Mouse (Mus musculus): ENCODE measurements at regions not wholly inside any gene's neighbourhood (a gene's known extent, or its start where the extent isn't known, plus 50 kb on each side); places are given as distances from the start of the nearest gene placed in this dataset.

DNA sequence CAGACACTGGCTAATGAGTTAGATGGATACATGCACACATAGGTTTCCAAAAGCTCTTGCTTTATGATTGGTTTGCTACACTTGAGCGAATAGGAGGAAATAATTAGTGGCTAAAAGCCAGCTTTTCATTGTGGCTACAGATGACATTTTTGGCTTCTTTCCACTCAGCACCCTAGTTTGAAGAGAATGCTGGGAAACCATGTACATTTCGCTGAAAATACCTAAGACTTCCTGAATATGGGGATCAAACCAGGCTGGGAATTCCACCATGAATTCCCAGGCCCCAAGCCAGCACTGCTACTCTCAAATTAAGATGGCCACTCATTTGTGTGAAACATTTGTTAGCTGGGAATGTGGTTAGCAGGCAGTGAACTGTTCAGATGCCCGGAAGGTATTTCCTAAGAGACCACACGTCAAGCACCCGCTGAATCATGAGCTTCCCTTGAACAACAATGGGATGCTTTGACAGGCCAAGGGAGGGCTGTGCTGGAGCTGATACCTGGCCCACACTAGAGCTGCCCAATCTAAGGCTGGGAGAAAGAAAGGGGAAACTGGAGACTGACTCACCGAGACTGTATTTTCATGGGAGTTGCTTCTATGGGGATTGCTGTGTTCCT is 195.5 kb downstream of the Foxa2 start:
- TF ChIP-seq EP300 (IDR thresholded peaks at IDR 0.05), result no peak
- TF ChIP-seq CTCF (IDR thresholded peaks at IDR 0.05), result no peak
